ENCODE assay signal across 19 mouse cellular contexts in the genomic region with DNA sequence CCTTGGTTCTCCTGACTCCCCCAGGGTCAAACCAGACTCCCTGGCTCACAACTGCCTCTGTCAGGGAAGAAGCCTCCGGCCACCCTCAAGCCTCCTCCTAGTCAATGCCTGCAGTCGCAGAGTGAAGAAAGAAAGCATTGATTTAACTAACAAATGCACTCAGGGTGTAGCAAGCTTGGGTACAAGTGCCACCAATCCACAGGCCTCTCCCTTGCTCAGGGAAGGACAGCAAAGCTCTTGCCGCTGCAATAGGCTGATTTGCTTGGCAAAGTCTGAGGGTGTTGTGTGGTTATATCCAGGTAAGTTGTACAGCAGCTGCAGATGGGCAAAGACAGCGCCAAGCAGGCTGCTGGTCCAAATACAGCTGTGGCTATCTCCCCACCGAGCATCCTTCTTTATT. TPM values are rescaled to one million over a fixed set of nuclear protein-coding genes. Genes with fewer than 3 reads are reported as not detected.
DNase-seq lines count a peak whose midpoint lies in the region; ATAC-seq and TF ChIP-seq lines count a peak whose summit lies in the region.
"Had no signal": no experiment of that assay in that cellular context is flagged by ENCODE, and none has a peak within 500 bp of the region (broad histone marks: within the 10 kb centered on the region; RNA-seq: fewer than 3 reads in every experiment).

No protein-coding gene starts in this region.

- no peak for TF ChIP-seq CTCF in kidney, postnatal 0 days (IDR thresholded peaks at IDR 0.05; ENCODE audit: low read depth)

- intact Hi-C loops in left cerebral cortex, postnatal 10 days (cut with DNase I): no loop called here

- H3K9me3 ChIP-seq in kidney, postnatal 0 days (replicated peaks; ENCODE audit: low read length): no peaks in the 10 kb centered on the region
- no peaks in the 10 kb centered on the region for H3K9me3 ChIP-seq in embryonic facial prominence, embryonic 10.5 days
- no peaks in the 10 kb centered on the region for H3K9me3 ChIP-seq in limb, embryonic 11.5 days (ENCODE audit: control insufficient read depth, low read length)

- no peak overlapping the region for H3K4me2 ChIP-seq in kidney, postnatal 0 days (ENCODE audit: low read length)
- H3K4me2 ChIP-seq in limb, embryonic 11.5 days (ENCODE audit: low read depth, severe bottlenecking): no peak overlapping the region

- 0 out of 2 replicates have a peak, but pooled peaks cover 9% of the 10 kb centered on the region for H3K4me1 ChIP-seq in kidney, postnatal 0 days (replicated peaks; ENCODE audit: insufficient read depth, low read length)
- H3K4me1 ChIP-seq in embryonic facial prominence, embryonic 10.5 days: peaks cover 22% of the 10 kb centered on the region
- peaks cover 16% of the 10 kb centered on the region for H3K4me1 ChIP-seq in limb, embryonic 11.5 days (ENCODE audit: control insufficient read depth, insufficient read depth, low read length)

- no peak overlapping the region for H3K9ac ChIP-seq in kidney, postnatal 0 days (ENCODE audit: low read depth, low read length)
- H3K9ac ChIP-seq in limb, embryonic 11.5 days (ENCODE audit: low read length): peak overlapping the region; percentile 55; the same call in 1 of the 2 replicates

- no peak overlapping the region for H3K4me3 ChIP-seq in kidney, postnatal 0 days (replicated peaks; ENCODE audit: low read depth, low read length)
- H3K4me3 ChIP-seq in embryonic facial prominence, embryonic 10.5 days: no peak overlapping the region
- H3K4me3 ChIP-seq in limb, embryonic 11.5 days (ENCODE audit: low read depth, low read length): no peak overlapping the region
- H3K4me3 ChIP-seq: layer of hippocampus, adult 2 months; myocyte had no signal

- no peak for DNase-seq in kidney, postnatal 0 days (ENCODE audit: low spot score)
- DNase-seq in kidney, postnatal 10 days: no peak
- DNase-seq in ES-CJ7 (ENCODE audit: low read depth, low spot score): peak; percentile 76
- no peak for DNase-seq in embryonic facial prominence, embryonic 10.5 days (ENCODE audit: low spot score)
- no peak for DNase-seq in limb, embryonic 11.5 days (ENCODE audit: low spot score)
- no peak for DNase-seq in left cerebral cortex, postnatal 10 days (ENCODE audit: extremely low spot score in 1 of 2, low spot score in 2 of 2)
- no peak for DNase-seq in layer of hippocampus, postnatal 36 days
- no peak for DNase-seq in heart, adult 18-20 months
- DNase-seq: cerebellum, adult 2 months; right cerebral cortex, postnatal 25 days; thymus, postnatal 36 days had no signal

- ATAC-seq in kidney, postnatal 0 days (replicated peaks; ENCODE audit: low FRiP score, low read depth): no peak
- no peak for ATAC-seq in limb, embryonic 11.5 days (ENCODE audit: insufficient number of reproducible peaks, low FRiP score, low TSS enrichment, low read depth)
- ATAC-seq: inflammation-experienced regulatory T-cells, adult 6 months; Patski had no signal

- H3K27ac ChIP-seq in kidney, postnatal 0 days: peak overlapping the region; percentile 71; the same call in 1 of the 2 replicates
- peak overlapping the region; percentile 85 for H3K27ac ChIP-seq in embryonic facial prominence, embryonic 10.5 days (replicated peaks)
- no peak overlapping the region; the same call in 1 of the 2 replicates for H3K27ac ChIP-seq in limb, embryonic 11.5 days (replicated peaks; ENCODE audit: low read depth, low read length)
- H3K27ac ChIP-seq: layer of hippocampus, adult 2 months had no signal

- 56% methylated on average over 5 of the region's 5 CpGs for WGBS in kidney, postnatal 0 days
- WGBS in embryonic facial prominence, embryonic 10.5 days: 22% methylated on average over 5 of the region's 5 CpGs
- 44% methylated on average over 5 of the region's 5 CpGs for WGBS in limb, embryonic 11.5 days

- no peaks in the 10 kb centered on the region for H3K27me3 ChIP-seq in kidney, postnatal 0 days (ENCODE audit: insufficient read depth, low read length)
- no peaks in the 10 kb centered on the region for H3K27me3 ChIP-seq in embryonic facial prominence, embryonic 10.5 days (replicated peaks; ENCODE audit: low read depth, poor library complexity, severe bottlenecking)
- H3K27me3 ChIP-seq in limb, embryonic 11.5 days (ENCODE audit: control insufficient read depth, insufficient read depth, low read length): no peaks in the 10 kb centered on the region
- H3K27me3 ChIP-seq: Patski had no signal

- H3K36me3 ChIP-seq in kidney, postnatal 0 days (ENCODE audit: insufficient read depth, low read length): no peaks in the 10 kb centered on the region
- no peaks in the 10 kb centered on the region for H3K36me3 ChIP-seq in embryonic facial prominence, embryonic 10.5 days (replicated peaks)
- no peaks in the 10 kb centered on the region for H3K36me3 ChIP-seq in limb, embryonic 11.5 days (ENCODE audit: control insufficient read depth, insufficient read depth, low read length)

RNA-seq across cellular contexts. Expression of gene Gpr37l1, which starts 30.9 kb away (rescaled TPM):
- polyA plus RNA-seq in kidney, postnatal 0 days (2015; fragmentation: Nextera tagmentation; extraction: Ambion mirVana): not detected in 2 replicates
- polyA plus RNA-seq in embryonic facial prominence, embryonic 10.5 days (2016; fragmentation: Nextera tagmentation; extraction: Ambion mirVana): not detected in 2 replicates
- 0.12 TPM in 1 of 2 replicates, not detected in the other for polyA plus RNA-seq in limb, embryonic 11.5 days (2014; fragmentation: Nextera tagmentation; extraction: Ambion mirVana)
- 10 to 100 TPM; 99.0 to 99.3 TPM for total RNA-seq in left cerebral cortex, postnatal 10 days (2021)
- total RNA-seq in layer of hippocampus, postnatal 36 days (2021): 100 to 1,000 TPM; 188 to 199 TPM
- under 1 TPM; 0.33 to 0.60 TPM for total RNA-seq in heart, adult 18-20 months (2021)
- total RNA-seq: megakaryocyte, adult 5-6 weeks had no signal
- polyA plus RNA-seq: inflammation-experienced regulatory T-cells, adult 6 months; liver, embryonic 16.5 days had no signal

RNA-seq across cellular contexts. Expression of gene Arl8a, which starts 51.8 kb away (rescaled TPM):
- polyA plus RNA-seq in kidney, postnatal 0 days (2015; fragmentation: Nextera tagmentation; extraction: Ambion mirVana): 47.4 and 49.3 TPM in 2 replicates
- 48.3 and 50.3 TPM in 2 replicates for polyA plus RNA-seq in embryonic facial prominence, embryonic 10.5 days (2016; fragmentation: Nextera tagmentation; extraction: Ambion mirVana)
- polyA plus RNA-seq in limb, embryonic 11.5 days (2014; fragmentation: Nextera tagmentation; extraction: Ambion mirVana): 40.8 and 44.9 TPM in 2 replicates
- 100 to 1,000 TPM; 418 to 439 TPM for total RNA-seq in left cerebral cortex, postnatal 10 days (2021)
- 100 to 1,000 TPM; 251 to 253 TPM for total RNA-seq in layer of hippocampus, postnatal 36 days (2021)
- 10 to 100 TPM; 21.8 to 22.0 TPM for total RNA-seq in heart, adult 18-20 months (2021)

RNA-seq across cellular contexts. Expression of gene Elf3, which starts 60.0 kb away (rescaled TPM):
- 36.1 and 39.2 TPM in 2 replicates for polyA plus RNA-seq in kidney, postnatal 0 days (2015; fragmentation: Nextera tagmentation; extraction: Ambion mirVana)
- 6.3 and 6.4 TPM in 2 replicates for polyA plus RNA-seq in embryonic facial prominence, embryonic 10.5 days (2016; fragmentation: Nextera tagmentation; extraction: Ambion mirVana)
- 7.4 and 7.9 TPM in 2 replicates for polyA plus RNA-seq in limb, embryonic 11.5 days (2014; fragmentation: Nextera tagmentation; extraction: Ambion mirVana)
- total RNA-seq in left cerebral cortex, postnatal 10 days (2021): not detected
- not detected for total RNA-seq in layer of hippocampus, postnatal 36 days (2021)
- under 1 TPM in 1 of 2 experiments, not detected in 1; 0.54 TPM for total RNA-seq in heart, adult 18-20 months (2021)
- total RNA-seq: heart, postnatal 25 days; layer of hippocampus, adult 2 months; left cerebral cortex, postnatal 36 days; megakaryocyte, adult 5-6 weeks had no signal
- polyA plus RNA-seq: inflammation-experienced regulatory T-cells, adult 6 months had no signal

Comparison
In these comparisons a context has a peak if more than half of its experiments do, and no peak if none do; other contexts are left out.
1. RNA of gene Gpr37l1, which starts 30.9 kb away (total RNA-seq): 188 to 199 TPM in layer of hippocampus, postnatal 36 days and 99.0 to 99.3 TPM in left cerebral cortex, postnatal 10 days; 0.33 to 0.60 TPM in heart, adult 18-20 months; every median in the first group is over 10 times any median in the second.
2. RNA of gene Arl8a, which starts 51.8 kb away (total RNA-seq): 418 to 439 TPM in left cerebral cortex, postnatal 10 days and 251 to 253 TPM in layer of hippocampus, postnatal 36 days; 21.8 to 22.0 TPM in heart, adult 18-20 months; every median in the first group is over 10 times any median in the second.